Mouse (Mus musculus) 416B (cell line): ENCODE results near the gene Fkbp15.

ENCODE experiments used
- DNase-seq: peaks from one replicate; pipeline ENCODE4 v3.0.0; 2011; ENCODE audit warnings: low read depth

Gene Fkbp15

DNA sequence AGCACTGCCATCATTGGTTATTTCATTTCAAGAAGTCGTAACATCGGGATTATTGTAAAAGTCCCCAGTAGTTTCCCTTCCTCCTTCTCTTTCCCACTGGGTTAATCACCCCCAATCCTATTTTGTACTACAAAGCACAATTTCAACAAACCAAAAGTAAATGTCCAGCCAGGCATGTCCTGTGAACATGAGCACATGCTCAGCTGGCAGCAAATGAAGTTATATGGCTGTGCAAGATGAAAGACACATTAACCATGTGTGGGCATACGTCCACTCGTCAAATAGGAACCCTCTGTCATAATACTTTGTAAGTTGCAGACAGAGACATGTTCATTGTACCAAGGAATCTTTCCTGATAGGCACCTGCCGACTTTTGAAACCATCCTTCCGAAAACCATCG lies 77.4 kb downstream of the Fkbp15 start:
- DNase-seq = no peak

DNA sequence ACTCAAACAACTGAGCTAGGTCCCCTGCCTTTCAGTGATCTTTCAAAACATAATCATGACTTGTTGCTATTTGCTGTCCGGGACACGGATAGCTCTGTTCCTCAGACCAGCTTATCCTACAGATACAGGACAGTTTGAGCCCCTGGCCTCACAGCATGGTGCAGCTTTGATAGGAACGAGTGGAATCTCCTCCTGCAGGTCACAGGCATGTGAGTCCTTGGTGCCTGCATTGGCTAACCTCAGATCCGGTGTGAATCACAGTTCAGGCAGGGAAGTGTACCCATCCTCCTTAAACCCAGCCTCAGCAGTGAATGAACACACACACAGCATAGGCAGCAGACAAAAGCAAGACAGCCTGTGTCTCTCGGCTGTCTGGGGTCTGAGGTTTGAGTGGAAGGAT lies 79.0 kb downstream of the Fkbp15 start:
- DNase-seq = peak; percentile 38

DNA sequence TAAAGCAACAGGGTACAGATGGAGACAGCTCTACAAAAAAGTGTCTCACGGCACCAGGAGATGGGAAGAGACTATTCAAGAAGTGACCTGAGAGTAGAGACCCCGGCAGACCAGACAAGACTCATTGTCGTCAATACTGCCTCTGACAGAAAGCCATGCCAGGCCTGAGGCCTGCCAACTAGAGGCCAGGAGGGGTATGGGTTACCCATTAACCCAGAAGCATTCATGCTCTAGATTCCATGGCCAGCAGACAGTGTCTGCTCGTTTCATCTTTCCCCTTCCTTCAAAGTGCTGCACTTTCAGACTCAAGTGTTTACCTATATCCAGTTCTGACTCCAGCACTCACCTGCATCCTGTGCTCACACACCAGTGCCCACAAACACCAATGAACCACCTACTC lies 82.3 kb downstream of the Fkbp15 start:
- DNase-seq = no peak

DNA sequence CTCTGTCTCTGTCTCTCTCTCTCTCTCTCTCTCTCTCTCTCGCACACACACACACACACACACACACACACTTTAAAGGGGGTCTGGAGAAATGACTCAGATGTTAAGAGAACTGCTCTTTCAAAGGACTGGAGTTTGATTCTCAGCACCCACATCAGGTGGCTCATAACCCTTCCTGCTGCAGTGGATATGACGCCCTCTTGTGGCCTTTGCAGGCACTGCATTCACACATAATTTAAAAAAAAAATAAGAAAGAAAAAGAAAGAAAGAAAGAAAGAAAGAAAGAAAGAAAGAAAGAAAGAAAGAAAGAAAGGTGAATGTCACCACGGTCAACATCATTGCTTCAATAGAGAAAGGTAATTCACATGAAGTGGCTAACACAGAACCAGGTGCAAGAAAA lies 83.1 kb downstream of the Fkbp15 start:
- DNase-seq = no peak

DNA sequence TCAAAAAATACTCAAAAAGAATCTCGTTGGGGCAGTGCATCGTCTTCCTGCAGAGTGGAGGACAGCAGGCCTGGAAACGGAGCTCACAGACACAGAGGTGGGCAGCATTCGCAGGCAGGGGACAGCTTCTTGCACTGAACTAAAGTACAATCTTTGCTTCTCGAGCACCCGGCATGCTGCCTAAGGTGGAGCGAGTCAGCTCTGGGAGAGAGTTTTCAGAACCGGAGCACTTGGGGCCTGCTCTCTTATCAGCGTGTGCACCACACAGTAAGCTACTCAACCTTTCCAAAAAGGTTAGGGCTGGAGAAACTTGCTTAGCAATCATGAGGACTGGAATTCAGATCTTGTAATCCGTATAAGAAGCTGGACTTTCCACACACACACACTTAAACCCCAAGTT lies 83.7 kb downstream of the Fkbp15 start:
- DNase-seq = no peak

DNA sequence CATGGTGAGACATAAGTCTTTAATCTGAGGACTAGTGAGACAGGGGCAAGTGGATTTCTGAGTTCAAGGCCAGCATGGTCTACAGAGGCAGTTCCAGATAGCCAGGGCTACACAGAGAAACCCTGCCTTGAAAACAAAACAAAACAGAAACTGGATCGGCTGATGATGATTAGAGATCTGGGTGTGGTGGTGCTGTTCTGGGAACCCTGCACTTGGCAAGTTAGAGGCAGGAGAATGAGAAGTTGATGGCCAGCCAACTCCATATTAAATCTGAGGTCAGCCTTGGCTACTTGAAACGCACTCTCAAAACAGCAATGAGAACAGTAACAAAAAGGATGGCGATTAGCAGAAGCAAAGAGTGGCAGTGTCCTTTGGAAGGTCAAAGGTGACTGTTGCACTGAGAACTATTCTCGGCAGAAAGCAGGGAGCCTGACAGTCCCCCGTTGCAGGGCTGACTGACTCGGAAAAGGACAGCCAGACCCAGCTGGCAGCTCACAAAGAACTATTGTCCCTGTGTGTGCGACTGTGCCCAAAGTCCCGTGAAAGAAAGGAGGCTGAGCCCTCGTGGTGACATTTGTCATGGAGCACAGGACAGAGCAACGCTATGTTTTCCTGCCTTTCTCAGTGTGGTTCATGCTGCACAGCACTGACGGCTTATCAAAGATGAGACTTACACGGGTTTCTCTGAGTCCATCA lies 85.4 kb downstream of the Fkbp15 start:
- DNase-seq = no peak

DNA sequence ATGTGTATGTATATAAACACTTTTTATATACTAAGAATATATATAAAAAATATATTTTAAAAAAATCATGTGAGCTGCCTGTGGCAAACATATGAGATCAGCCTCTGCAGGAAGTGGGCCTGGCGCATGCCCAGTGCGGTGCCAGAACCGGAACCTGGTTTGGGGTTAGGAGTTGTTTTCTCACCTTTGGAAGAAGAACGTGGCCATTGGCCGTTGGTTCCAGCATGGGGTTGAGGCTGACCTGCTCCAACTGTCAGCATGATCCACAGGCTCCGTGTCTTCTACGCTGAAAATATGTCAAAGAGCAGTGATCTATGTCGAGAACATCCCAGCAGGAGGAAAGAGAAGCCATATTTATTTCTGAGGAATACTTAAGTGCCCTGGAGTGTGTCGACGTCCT lies 86.4 kb downstream of the Fkbp15 start:
- DNase-seq = no peak

DNA sequence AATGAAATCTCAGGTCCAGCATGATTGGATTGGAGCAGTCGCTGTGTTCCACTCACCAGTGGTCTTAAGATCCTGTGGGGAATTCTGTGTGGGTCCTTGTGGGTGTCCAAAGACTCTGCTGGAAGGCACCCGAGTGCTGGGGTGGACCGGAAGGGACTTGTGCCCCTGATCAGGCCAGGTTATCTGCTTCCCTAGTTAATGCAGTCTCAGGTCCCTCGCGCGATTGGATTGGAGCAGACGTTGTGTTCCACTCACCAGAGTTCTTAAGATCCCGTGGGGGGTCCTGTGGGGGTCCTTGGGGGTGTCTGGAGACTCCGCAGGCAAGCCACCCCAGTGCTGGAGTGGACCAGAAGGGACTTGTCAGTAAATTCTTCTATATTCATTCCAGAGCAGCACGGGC lies 87.7 kb downstream of the Fkbp15 start:
- no peak for DNase-seq

- peak; percentile 82 for DNase-seq
Measured at GRCm38 (mm10) chr4:62267101-62267500, 93.2 kb downstream of the Fkbp15 start.

GRCm38 (mm10) chr4:62266016-62266415 lies 94.3 kb downstream of the Fkbp15 start:
- DNase-seq = peak; percentile 39

DNA sequence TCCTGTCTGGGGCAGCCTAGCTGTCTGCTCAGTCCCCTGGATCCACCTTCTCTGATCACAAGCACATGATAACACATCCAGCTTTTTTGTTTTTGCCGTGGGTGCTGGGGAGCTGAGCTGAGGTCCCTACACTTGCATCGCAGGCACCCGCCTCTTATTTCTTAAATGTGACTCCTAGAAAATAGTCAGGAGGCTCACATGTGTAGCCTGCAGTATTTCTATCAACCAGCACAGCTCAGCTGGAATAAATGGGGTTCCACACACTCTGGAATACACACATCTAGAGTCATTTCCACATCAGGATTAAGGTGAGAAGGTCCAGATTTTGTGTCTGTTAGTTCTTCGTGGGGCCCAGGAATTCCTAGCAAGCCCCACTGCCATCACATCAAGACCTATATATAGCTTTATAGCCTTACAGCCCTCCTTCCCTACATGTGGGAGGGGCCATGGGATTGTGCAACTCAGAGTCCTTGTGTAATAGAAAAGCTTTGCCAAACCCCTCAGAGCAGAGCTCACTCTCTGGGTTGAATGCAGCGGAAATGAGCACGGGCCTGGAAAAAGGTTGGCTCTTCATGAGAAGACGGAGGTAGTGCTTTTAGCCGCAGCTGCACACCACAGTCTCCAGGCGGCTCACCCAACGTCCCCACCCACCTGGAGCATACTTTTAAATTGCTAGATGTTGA lies 95.1 kb downstream of the Fkbp15 start:
- DNase-seq = peak; percentile 93

DNA sequence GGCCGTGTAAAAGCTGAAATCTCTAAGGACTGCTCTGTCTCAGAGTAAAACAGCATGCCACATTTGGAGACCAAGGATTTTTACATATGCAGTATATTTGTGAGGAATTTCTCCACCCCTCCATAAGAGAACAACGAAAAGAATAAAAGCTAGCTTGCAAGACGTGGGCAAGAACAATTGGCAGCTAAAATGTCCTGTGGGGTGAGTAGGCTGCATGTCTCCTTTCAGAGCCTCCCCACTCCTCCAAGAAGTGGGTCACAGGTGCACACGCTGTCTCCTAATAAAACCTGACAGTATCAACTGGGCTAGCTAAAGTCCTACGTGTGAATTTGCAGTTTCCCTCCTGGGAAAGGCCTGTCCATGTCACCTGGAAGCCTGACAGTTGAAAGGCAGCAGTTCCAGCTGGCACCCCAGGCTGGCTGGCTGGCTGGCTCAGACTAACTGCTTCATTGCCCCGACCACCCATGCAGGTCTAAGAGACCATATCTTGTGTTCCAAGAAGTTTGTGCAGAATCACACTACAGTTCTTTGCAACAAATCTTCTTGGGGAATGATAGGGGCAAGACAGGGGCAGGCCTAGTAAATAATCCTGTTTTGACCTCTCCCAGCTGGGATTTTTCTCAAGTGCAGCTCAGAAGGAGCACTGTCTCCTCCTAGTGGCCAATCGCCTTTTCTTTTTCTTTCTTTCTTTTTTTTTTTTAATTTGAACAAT lies 97.1 kb downstream of the Fkbp15 start:
- peak; percentile 63 for DNase-seq

DNA sequence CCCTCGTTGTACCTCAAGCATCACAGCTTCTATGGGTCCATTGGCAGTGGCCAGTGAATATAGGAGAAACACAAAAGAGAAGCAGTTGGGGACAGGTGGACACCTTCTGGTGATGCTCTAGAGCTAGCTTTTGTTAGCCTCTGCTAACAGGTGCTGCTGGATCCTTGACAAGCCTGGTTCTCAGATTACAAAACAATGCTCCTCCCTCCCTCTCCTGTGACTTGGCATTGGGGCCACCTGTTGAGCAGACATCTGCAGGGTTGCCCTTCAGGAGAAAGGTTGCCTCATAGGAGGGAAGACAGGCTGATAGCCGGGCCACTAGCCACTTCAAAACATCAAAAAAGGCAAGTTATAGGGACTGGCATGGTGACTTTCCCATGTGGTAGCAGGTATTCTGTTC lies 98.1 kb downstream of the Fkbp15 start, which contains the start of gene Slc31a2:
Gene Slc31a2, plus strand, starts transcription at position 287 of the 400 bp plus-strand sequence.
- DNase-seq = no peak

DNA sequence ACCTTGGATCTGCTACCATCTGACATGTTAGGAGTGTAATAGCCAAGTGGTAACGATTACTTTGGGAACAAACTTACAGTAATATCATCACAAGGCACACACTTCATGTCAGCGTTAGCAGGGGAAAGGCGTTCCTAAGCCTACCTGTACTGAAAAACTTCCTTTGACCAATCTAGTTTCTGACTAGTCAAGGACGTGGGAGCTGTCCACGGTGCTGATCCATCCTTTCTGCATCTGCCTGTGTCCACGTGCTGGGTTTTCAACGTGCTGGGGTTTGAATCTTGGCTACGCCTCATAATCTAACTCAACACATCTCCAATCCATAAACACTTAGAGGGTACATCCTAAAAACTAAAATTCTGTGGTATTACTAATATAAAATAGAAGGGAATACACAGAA lies 103.4 kb downstream of the Fkbp15 start:
- peak; percentile 41 for DNase-seq

- DNase-seq = no peak
Measured at GRCm38 (mm10) chr4:62254551-62254950, 105.8 kb downstream of the Fkbp15 start.

GRCm38 (mm10) chr4:62251776-62252175 lies 108.6 kb downstream of the Fkbp15 start:
- DNase-seq = no peak

DNA sequence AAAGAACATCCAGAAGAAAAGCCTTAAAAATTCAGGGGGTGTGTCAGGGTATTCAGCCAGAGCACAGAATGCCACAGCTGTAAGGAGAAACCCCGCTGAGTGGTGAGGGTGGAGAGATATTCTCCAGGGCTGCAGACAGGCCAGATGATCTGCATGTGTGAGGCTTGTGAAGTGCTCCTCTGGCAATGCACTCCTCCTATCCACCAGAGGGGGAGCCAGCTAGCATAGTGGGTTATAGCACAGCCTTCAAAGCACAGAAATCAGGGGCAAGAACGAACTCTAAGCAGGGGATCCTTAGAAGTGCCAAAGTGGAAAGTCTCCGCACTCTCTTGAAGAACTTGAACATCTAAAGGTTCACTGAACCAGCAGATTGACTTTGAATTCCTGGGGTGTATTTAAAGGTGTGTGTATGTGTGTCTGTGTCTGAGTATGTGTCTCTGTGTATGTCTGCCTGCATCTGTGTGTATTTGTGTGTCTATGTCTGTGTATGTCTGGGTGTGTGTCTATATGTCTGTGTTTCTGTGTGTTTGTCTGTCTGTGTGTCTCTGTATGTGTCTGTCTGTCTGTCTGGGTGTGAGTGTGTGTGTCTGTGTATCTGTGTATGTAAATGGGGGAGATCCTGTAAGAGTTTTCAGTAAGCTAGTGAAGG lies 109.3 kb downstream of the Fkbp15 start:
- peak; percentile 19 for DNase-seq
